Mouse (Mus musculus) MEL (cell line): ENCODE measurements around the gene Zfp384. TPM values are rescaled to one million over a fixed set of nuclear protein-coding genes. Genes with fewer than 3 reads are reported as not detected.

ENCODE experiments used
- DNase-seq: peaks from one replicate; pipeline ENCODE4 v3.0.0; 2011; ENCODE audit warnings: low read depth, low spot score
- H3K27ac ChIP-seq: 2 replicates; pipeline ENCODE4 v1.5.1; 2012; ENCODE audit warnings: low read depth, mild to moderate bottlenecking, control low read depth, low read length, moderate library complexity; ENCODE audit not compliant: control insufficient read depth
- H3K27me3 ChIP-seq, 2 experiments: fragments of 150-350 bp in 1 of 2; sonication (generic) in 1 of 2; 2 replicates each; pipeline ENCODE4 v1.6.1; 2012; ENCODE audit warnings: low read length in 2 of 2, mild to moderate bottlenecking in 2 of 2, improper control_type of control experiment in 1 of 2, moderate library complexity in 1 of 2; ENCODE audit not compliant: insufficient read depth in 2 of 2, control insufficient read depth in 1 of 2
- H3K36me3 ChIP-seq, 2 experiments: 2 replicates each; pipeline ENCODE4 v1.6.1; 2012 to 2014; ENCODE audit warnings: low read length in 2 of 2, improper control_type of control experiment in 1 of 2, inconsistent platforms in 1 of 2, mild to moderate bottlenecking in 1 of 2; ENCODE audit not compliant: insufficient read depth in 2 of 2, control insufficient read depth in 1 of 2
- H3K4me1 ChIP-seq, 2 experiments: fragments of 150-350 bp in 1 of 2; sonication (generic) in 1 of 2; 2 replicates each; pipeline ENCODE4 v1.6.1; 2012; ENCODE audit warnings: low read length in 2 of 2, improper control_type of control experiment in 1 of 2, mild to moderate bottlenecking in 1 of 2; ENCODE audit not compliant: insufficient read depth in 2 of 2, control insufficient read depth in 1 of 2
- H3K4me3 ChIP-seq, 2 experiments: fragments of 150-350 bp in 1 of 2; sonication (generic) in 1 of 2; 2 replicates each; pipeline ENCODE4 v1.5.1; 2012; ENCODE audit warnings: low read depth in 2 of 2, low read length in 2 of 2, mild to moderate bottlenecking in 2 of 2, moderate library complexity in 2 of 2, control low read depth in 1 of 2, improper control_type of control experiment in 1 of 2; ENCODE audit not compliant: control insufficient read depth in 1 of 2, insufficient read depth in 1 of 2
- H3K79me2 ChIP-seq: 2 replicates; pipeline ENCODE4 v1.6.1; 2012; ENCODE audit warnings: mild to moderate bottlenecking, low read length, moderate library complexity; ENCODE audit not compliant: control insufficient read depth, poor library complexity, insufficient read depth
- H3K9ac ChIP-seq: 2 replicates; pipeline ENCODE4 v1.6.1; 2012; ENCODE audit warnings: low read depth, mild to moderate bottlenecking, control low read depth, low read length, moderate library complexity; ENCODE audit not compliant: control insufficient read depth, poor library complexity, severe bottlenecking
- H3K9me3 ChIP-seq: fragments of 150-350 bp; sonication (generic); replicated peaks from 2 replicates; pipeline ENCODE4 v1.6.1; 2012; ENCODE audit warnings: mild to moderate bottlenecking, low read length, improper control_type of control experiment, moderate library complexity; ENCODE audit not compliant: insufficient read depth
- BHLHE40 ChIP-seq: IDR thresholded peaks from 2 replicates; pipeline ENCODE4 v1.6.1; 2012; ENCODE audit warnings: low read depth, mild to moderate bottlenecking, inconsistent platforms, low read length, improper control_type of control experiment, borderline replicate concordance
- CHD1 ChIP-seq: IDR thresholded peaks from 2 replicates; pipeline ENCODE4 v1.6.1; 2012; ENCODE audit warnings: low read depth, mild to moderate bottlenecking, inconsistent platforms, low read length, improper control_type of control experiment
- E2F4 ChIP-seq: IDR thresholded peaks from 2 replicates; pipeline ENCODE4 v1.6.1; 2011; ENCODE audit warnings: low read depth, low read length, improper control_type of control experiment, borderline replicate concordance
- ELF1 ChIP-seq: IDR thresholded peaks from 2 replicates; pipeline ENCODE4 v1.6.1; 2014; ENCODE audit warnings: low read depth, mild to moderate bottlenecking, inconsistent platforms, low read length, improper control_type of control experiment, moderate library complexity
- EP300 ChIP-seq, 2 experiments: IDR thresholded peaks; 2 replicates each; pipeline ENCODE4 v1.6.1; 2011; ENCODE audit warnings: improper control_type of control experiment in 2 of 2, low read length in 2 of 2, low read depth in 1 of 2, mild to moderate bottlenecking in 1 of 2
- ETS1 ChIP-seq: IDR thresholded peaks from 2 replicates; pipeline ENCODE4 v1.6.1; 2012; ENCODE audit warnings: low read depth, mild to moderate bottlenecking, inconsistent platforms, low read length, improper control_type of control experiment, moderate library complexity
- GATA1 ChIP-seq: IDR thresholded peaks from 2 replicates; pipeline ENCODE4 v1.6.1; 2011; ENCODE audit warnings: low read depth, low read length, improper control_type of control experiment
- JUND ChIP-seq: IDR thresholded peaks from 2 replicates; pipeline ENCODE4 v1.6.1; 2011; ENCODE audit warnings: low read depth, mild to moderate bottlenecking, improper control_type of control experiment, low read length
- MAX ChIP-seq: IDR thresholded peaks from 2 replicates; pipeline ENCODE4 v1.6.1; 2011; ENCODE audit warnings: low read length, improper control_type of control experiment
- MAZ ChIP-seq: IDR thresholded peaks from 2 replicates; pipeline ENCODE4 v1.6.1; 2012; ENCODE audit warnings: low read depth, mild to moderate bottlenecking, inconsistent platforms, low read length, improper control_type of control experiment
- MXI1 ChIP-seq: IDR thresholded peaks from 2 replicates; pipeline ENCODE4 v1.6.1; 2011; ENCODE audit warnings: mild to moderate bottlenecking, low read depth, low read length, improper control_type of control experiment
- MYB ChIP-seq: IDR thresholded peaks from 2 replicates; pipeline ENCODE4 v1.6.1; 2011; ENCODE audit warnings: mild to moderate bottlenecking, low read depth, low read length, improper control_type of control experiment
- MYC ChIP-seq: IDR thresholded peaks from 2 replicates; pipeline ENCODE4 v1.6.1; 2011; ENCODE audit warnings: low read depth, mild to moderate bottlenecking, low read length, improper control_type of control experiment, moderate library complexity
- NELFE ChIP-seq: IDR thresholded peaks from 2 replicates; pipeline ENCODE4 v1.6.1; 2011; ENCODE audit warnings: low read depth, low read length, improper control_type of control experiment
- NRF1 ChIP-seq: IDR thresholded peaks from 2 replicates; pipeline ENCODE4 v1.6.1; 2014; ENCODE audit warnings: low read depth, mild to moderate bottlenecking, inconsistent platforms, low read length, improper control_type of control experiment, moderate library complexity; ENCODE audit not compliant: poor library complexity, insufficient read depth, severe bottlenecking
- POLR2A ChIP-seq, 2 experiments: IDR thresholded peaks; 2 replicates each; pipeline ENCODE4 v1.6.1; 2011 to 2012; ENCODE audit warnings: low read length in 2 of 2, mild to moderate bottlenecking in 2 of 2, control low read depth in 1 of 2, improper control_type of control experiment in 1 of 2, low read depth in 1 of 2, moderate library complexity in 1 of 2; ENCODE audit not compliant: control insufficient read depth in 1 of 2, insufficient read depth in 1 of 2, poor library complexity in 1 of 2
- POLR2AphosphoS5 ChIP-seq: IDR thresholded peaks from 2 replicates; pipeline ENCODE4 v1.6.1; 2012; ENCODE audit warnings: low read depth, borderline replicate concordance, mild to moderate bottlenecking, inconsistent platforms, low read length, moderate library complexity, mixed read lengths
- RAD21 ChIP-seq: IDR thresholded peaks from 2 replicates; pipeline ENCODE4 v1.6.1; 2011; ENCODE audit warnings: mild to moderate bottlenecking, low read depth, low read length, improper control_type of control experiment
- RCOR1 ChIP-seq: IDR thresholded peaks from 2 replicates; pipeline ENCODE4 v1.6.1; 2012; ENCODE audit warnings: low read depth, mild to moderate bottlenecking, inconsistent platforms, low read length, improper control_type of control experiment
- SIN3A ChIP-seq: IDR thresholded peaks from 2 replicates; pipeline ENCODE4 v1.6.1; 2012; ENCODE audit warnings: low read length, improper control_type of control experiment, inconsistent platforms
- SMC3 ChIP-seq: IDR thresholded peaks from 2 replicates; pipeline ENCODE4 v1.6.1; 2011; ENCODE audit warnings: low read depth, low read length, improper control_type of control experiment
- TAL1 ChIP-seq: IDR thresholded peaks from 2 replicates; pipeline ENCODE4 v1.6.1; 2012; ENCODE audit warnings: mild to moderate bottlenecking, inconsistent platforms, low read length, moderate library complexity, mixed read lengths
- TBP ChIP-seq: IDR thresholded peaks from 2 replicates; pipeline ENCODE4 v1.8.0; 2011; ENCODE audit warnings: low read depth, low read length, improper control_type of control experiment
- TCF12 ChIP-seq: IDR thresholded peaks from 2 replicates; pipeline ENCODE4 v1.6.1; 2014; ENCODE audit warnings: low read depth, mild to moderate bottlenecking, inconsistent platforms, low read length, improper control_type of control experiment, moderate library complexity
- UBTF ChIP-seq: IDR thresholded peaks from 2 replicates; pipeline ENCODE4 v1.6.1; 2012; ENCODE audit warnings: low read depth, mild to moderate bottlenecking, inconsistent platforms, low read length, improper control_type of control experiment, moderate library complexity, borderline replicate concordance; ENCODE audit not compliant: insufficient read depth
- ZC3H11A ChIP-seq: IDR thresholded peaks from 2 replicates; pipeline ENCODE4 v1.6.1; 2012; ENCODE audit warnings: low read depth, mild to moderate bottlenecking, inconsistent platforms, low read length, improper control_type of control experiment
- polyA plus RNA-seq, 2 experiments: library from polyadenylated mRNA; stranded (reverse) in 1 of 2; unstranded in 1 of 2; fragments of >175 nt in 1 of 2; fragments of >200 nt in 1 of 2; gene quantifications; 2 replicates each; pipeline versions ENCODE4 v1.2.1 to v1.2.4; 2012; ENCODE audit warnings: low replicate concordance in 2 of 2, low read depth in 1 of 2; ENCODE audit not compliant: insufficient read length in 2 of 2, insufficient read depth in 1 of 2, missing spikeins in 1 of 2
- total RNA-seq: library from RNA; depleted of rRNA; stranded (reverse); fragments of 300-350 nt; gene quantifications from 2 replicates; pipeline ENCODE4 v1.2.3, GENCODE M21; 2012

Zfp384 gene
- total and polyA plus RNA-seq, 3 experiments = 19.5 to 57.4 TPM; not detected in 1

GRCm38 (mm10) chr6:125071170-125071895, 62.4 kb downstream of the Zfp384 start:
- H3K4me3 ChIP-seq = peak overlapping the region; percentile 52 to 54
- H3K9ac ChIP-seq = peak overlapping the region; percentile 54
- no peaks in the 10 kb centered on the region for H3K79me2 ChIP-seq
- TF ChIP-seq JUND (no peak), MYB (no peak), POLR2A (IDR thresholded peaks at IDR 0.05; ENCODE audit: control insufficient read depth in 1 of 2, insufficient read depth in 1 of 2, low read depth in 1 of 2, low read length in 2 of 2, poor library complexity in 1 of 2) (peak in 1 of 2 experiments; percentile 75; a peak in 2 of 4 replicates), MAX (peak; percentile 91), RCOR1 (peak; percentile 88), GATA1 (peak; percentile 95), MYC (peak; percentile 97), EP300 (IDR thresholded peaks at IDR 0.05; ENCODE audit: low read depth in 1 of 2, low read length in 2 of 2) (peak; percentile 76 to 87), POLR2AphosphoS5 (0 out of 2 replicates have a peak, but pooled peaks have one; percentile 44), UBTF (no peak), ETS1 (peak; percentile 83), TCF12 (peak; percentile 93), TAL1 (peak; percentile 95), TBP (peak; percentile 65; the same call in 1 of the 2 replicates), BHLHE40 (peak; percentile 80), MXI1 (peak; percentile 97), RAD21 (no peak), NRF1 (peak; percentile 41; the same call in 1 of the 2 replicates), ELF1 (peak; percentile 41; the same call in 1 of the 2 replicates), SMC3 (no peak), SIN3A (peak; percentile 78)
- H3K9me3 ChIP-seq = no peaks in the 10 kb centered on the region
- peak; percentile 96 for DNase-seq
- peak overlapping the region; percentile 95 for H3K27ac ChIP-seq
- no peaks in the 10 kb centered on the region for H3K27me3 ChIP-seq
- H3K4me1 ChIP-seq = peaks cover 9 to 21% of the 10 kb centered on the region in 2 experiments
- peaks cover 0 to 9% of the 10 kb centered on the region in 2 experiments; a peak in 2 of 4 replicates for H3K36me3 ChIP-seq

- no peaks in the 10 kb centered on the region for H3K27me3 ChIP-seq
- H3K36me3 ChIP-seq = peaks cover 0 to 9% of the 10 kb centered on the region in 2 experiments; a peak in 2 of 4 replicates
- TF ChIP-seq GATA1 = no peak
- TF ChIP-seq BHLHE40 = no peak
- no peak for TF ChIP-seq ZC3H11A
- TF ChIP-seq POLR2A (IDR thresholded peaks at IDR 0.05; ENCODE audit: control insufficient read depth in 1 of 2, insufficient read depth in 1 of 2, low read depth in 1 of 2, low read length in 2 of 2, poor library complexity in 1 of 2) = no peak
- TF ChIP-seq MYB = no peak
- peak; percentile 39; the same call in 1 of the 2 replicates for TF ChIP-seq TCF12
- no peak for TF ChIP-seq E2F4
- TF ChIP-seq MAZ = peak; percentile 97
- TF ChIP-seq RAD21 = no peak
- no peak for TF ChIP-seq CHD1
- TF ChIP-seq NELFE = peak; percentile 39; the same call in 1 of the 2 replicates
- TF ChIP-seq TAL1 = no peak
- peak overlapping the region; percentile 95 for H3K27ac ChIP-seq
- peak overlapping the region; percentile 54 for H3K9ac ChIP-seq
- peak; percentile 75 for DNase-seq
- peaks cover 9 to 21% of the 10 kb centered on the region in 2 experiments for H3K4me1 ChIP-seq
- no peaks in the 10 kb centered on the region for H3K9me3 ChIP-seq
- peak overlapping the region; percentile 52 to 54 for H3K4me3 ChIP-seq
- H3K79me2 ChIP-seq = no peaks in the 10 kb centered on the region
These were observed 62.9 kb downstream of the Zfp384 start for GRCm38 (mm10) chr6:125071896-125072279.
